Mouse (Mus musculus) macrophage (primary cell): Measurements from ENCODE around the gene Bcar1. TPM values are rescaled to one million over a fixed set of nuclear protein-coding genes. Genes with fewer than 3 reads are reported as not detected.

Experiments used
- H3K27ac ChIP-seq: fragments of 350-480 bp; formaldehyde crosslinking; 2 replicates; pipeline ENCODE4 v1.9.0; 2021
- H3K36me3 ChIP-seq: fragments of 350-480 bp; formaldehyde crosslinking; 2 replicates; pipeline ENCODE4 v1.9.0; 2021; ENCODE audit errors: inconsistent target
- H3K4me3 ChIP-seq: fragments of 350-480 bp; formaldehyde crosslinking; 2 replicates; pipeline ENCODE4 v1.9.0; 2021; ENCODE audit errors: inconsistent target
- H3K79me2 ChIP-seq: fragments of 350-480 bp; formaldehyde crosslinking; 2 replicates; pipeline ENCODE4 v1.9.0; 2021; ENCODE audit errors: inconsistent target
- WGBS: methylation state at CpG from one replicate; pipeline ENCODE4 v1.1.7; 2026; ENCODE audit warnings: inconsistent platforms; ENCODE audit not compliant: missing documents; 5-methylcytosine and 5-hydroxymethylcytosine counted together
- polyA plus RNA-seq: library from polyadenylated mRNA; stranded (reverse); fragments of 250-400 nt; gene quantifications from 3 replicates; pipeline ENCODE4 v1.2.4, GENCODE M21; 2018; ENCODE audit warnings: inconsistent platforms

The Bcar1 gene
- polyA plus RNA-seq, 1 experiment from 2014 or later = 0.07 TPM

DNA sequence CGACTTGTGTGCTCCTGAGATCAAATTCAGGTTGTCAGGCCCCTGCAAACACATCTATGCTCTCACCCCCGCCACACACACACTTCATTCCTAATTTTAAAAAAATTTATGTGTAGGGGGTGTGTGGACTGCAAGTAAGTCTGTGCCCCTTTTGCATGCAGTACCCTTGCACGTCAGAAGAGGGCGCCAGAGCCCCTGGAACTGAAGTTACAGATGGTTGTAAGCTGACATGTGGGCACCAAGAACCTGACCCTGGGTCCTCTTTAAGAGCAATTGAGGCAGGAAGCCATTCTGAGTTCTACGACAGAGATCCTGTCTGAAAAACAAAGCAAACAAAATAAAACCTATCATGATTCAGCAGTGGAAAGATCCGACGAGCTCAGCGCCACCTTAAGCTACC, 67.4 kb downstream of the Bcar1 start:
- Histone ChIP-seq H3K36me3 (no peaks in the 10 kb centered on the region), H3K4me3 (no peak overlapping the region), H3K79me2 (no peaks in the 10 kb centered on the region), H3K27ac (no peak overlapping the region)
- 77% methylated on average over 8 of the region's 8 CpGs for WGBS

GRCm38 (mm10) chr8:111666751-111667150, 76.9 kb downstream of the Bcar1 start:
- 93% methylated on average over 2 of the region's 2 CpGs for WGBS
- peaks cover 10% of the 10 kb centered on the region; the same call in 1 of the 2 replicates for H3K36me3 ChIP-seq
- H3K4me3 ChIP-seq = no peak overlapping the region
- H3K27ac ChIP-seq = no peak overlapping the region
- H3K79me2 ChIP-seq = no peaks in the 10 kb centered on the region

GRCm38 (mm10) chr8:111662473-111662872, 81.1 kb downstream of the Bcar1 start:
- H3K27ac ChIP-seq = no peak overlapping the region
- no peak overlapping the region for H3K4me3 ChIP-seq
- WGBS = 90% methylated on average over 3 of the region's 3 CpGs
- no peaks in the 10 kb centered on the region for H3K79me2 ChIP-seq
- no peaks in the 10 kb centered on the region for H3K36me3 ChIP-seq

Other genes starting within 250 kb of the Bcar1 start
- gene Wdr59, start 221.7 kb downstream of the Bcar1 start, polyA plus RNA-seq = 4.6 to 5.8 TPM (median 5.3 TPM) in 3 replicates
- 22.5 to 63.8 TPM (median 46.7 TPM) in 3 replicates for gene Znrf1, start 207.7 kb downstream of the Bcar1 start, polyA plus RNA-seq
- gene Ldhd, start 113.4 kb downstream of the Bcar1 start, polyA plus RNA-seq = 0.40 to 1.2 TPM (median 0.82 TPM) in 3 replicates
- gene Zfp1, start 100.4 kb downstream of the Bcar1 start, polyA plus RNA-seq = 6.6 to 13.8 TPM (median 6.9 TPM) in 3 replicates
- not detected in 3 replicates for gene Ctrb1, start 52.8 kb downstream of the Bcar1 start, polyA plus RNA-seq
- gene Cfdp1, start 110.5 kb upstream of the Bcar1 start, polyA plus RNA-seq = 61.2 to 192 TPM (median 103 TPM) in 3 replicates
- gene Tmem170, start 132.9 kb upstream of the Bcar1 start, polyA plus RNA-seq = 0.53 to 0.90 TPM (median 0.80 TPM) in 3 replicates
- not detected in 3 replicates for gene Chst5, start 166.6 kb upstream of the Bcar1 start, polyA plus RNA-seq
- 0.35 to 0.98 TPM (median 0.72 TPM) in 3 replicates for gene Tmem231, start 190.1 kb upstream of the Bcar1 start, polyA plus RNA-seq
- gene Gabarapl2, start 196.9 kb upstream of the Bcar1 start, polyA plus RNA-seq = 61.3 to 79.8 TPM (median 77.3 TPM) in 3 replicates
- gene Adat1, start 248.5 kb upstream of the Bcar1 start, polyA plus RNA-seq = 0.93 to 1.9 TPM (median 0.98 TPM) in 3 replicates